Mouse (Mus musculus) small intestine, adult 2 months (tissue): ENCODE measurements at regions not wholly inside any gene's neighbourhood (a gene's known extent, or its start where the extent isn't known, plus 50 kb on each side); places are given as distances from the start of the nearest gene placed in this dataset.

Source experiments
- CTCF ChIP-seq: fragments of 200-500 bp; IDR thresholded peaks from 2 replicates; pipeline ENCODE4 v1.5.1; 2012; ENCODE audit warnings: low read depth, mild to moderate bottlenecking, control low read depth, inconsistent platforms, low read length, moderate library complexity, mixed read lengths; ENCODE audit not compliant: insufficient replicate concordance, insufficient read length; ENCODE audit errors: extremely low read depth
- POLR2A ChIP-seq: fragments of 200-500 bp; IDR thresholded peaks from 2 replicates; pipeline ENCODE4 v1.6.1; 2012; ENCODE audit warnings: low read depth, mild to moderate bottlenecking, control low read depth, inconsistent platforms, low read length, moderate library complexity

DNA sequence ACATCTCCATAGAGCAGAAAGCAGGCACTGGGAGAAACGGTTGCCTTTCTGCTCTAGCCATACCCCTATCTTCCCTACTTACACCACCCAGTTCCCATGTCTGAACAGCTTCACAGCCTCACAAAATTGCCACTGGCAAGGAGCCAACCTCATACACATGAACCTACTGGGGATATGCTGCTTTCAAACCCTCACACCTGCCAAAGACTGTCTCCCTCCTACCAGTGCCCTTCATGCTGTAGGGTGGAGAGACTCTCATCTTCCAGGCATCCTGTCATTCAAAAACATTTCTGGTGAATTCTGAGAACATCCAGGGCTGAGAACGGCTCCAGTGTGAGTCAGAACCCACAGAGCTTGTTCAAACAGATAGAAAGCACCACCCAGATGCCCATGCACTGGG lies 63.4 kb upstream of the Xylt1 start:
- no peak for TF ChIP-seq POLR2A
- no peak for TF ChIP-seq CTCF
